Comparison of ENCODE assay signal across 8 mouse cellular contexts in genomic region chr3:84582023-84582912, GRCm38 (mm10). TPM values are rescaled to one million over a fixed set of nuclear protein-coding genes. Genes with fewer than 3 reads are reported as not detected.
DNase-seq lines count a peak whose midpoint lies in the region; ATAC-seq and TF ChIP-seq lines count a peak whose summit lies in the region.

Arfip1 (minus strand) TSS chr3:84582625.

- H3K4me2 ChIP-seq in forebrain, embryonic 13.5 days, result peak within 1 kb of the TSS; percentile 95
- peak within 1 kb of the TSS; percentile 87 for H3K4me2 ChIP-seq in liver, postnatal 0 days (ENCODE audit: low read depth, low read length)
- peak within 1 kb of the TSS; percentile 83 for H3K4me2 ChIP-seq in neural tube, embryonic 14.5 days (ENCODE audit: low read depth, low read length)

- intact Hi-C loops in heart, postnatal 10 days (cut with DNase I), result no loop called here

- peak; percentile 98 for ATAC-seq in forebrain, embryonic 13.5 days
- ATAC-seq in liver, postnatal 0 days, result peak; percentile 99
- peak; percentile 99 for ATAC-seq in neural tube, embryonic 14.5 days (ENCODE audit: low read depth)

- peak; percentile 77 for DNase-seq in c-Kit-positive CD71-positive TER-119-positive erythroid progenitor cells, embryonic 14.5 days (ENCODE audit: low spot score)
- DNase-seq in heart, postnatal 10 days, result peak; percentile 98 to 99
- peak; percentile 88 for DNase-seq in large intestine, adult 2 months (ENCODE audit: low read depth, low spot score)
- DNase-seq in liver, postnatal 0 days, result peak; percentile 97
- DNase-seq in testis, postnatal 10 days (ENCODE audit: low spot score), result peak; percentile 99

- peaks cover 28% of the 10 kb centered on the region for H3K4me1 ChIP-seq in E14TG2a.4 (replicated peaks; ENCODE audit: low read depth, low read length)
- peaks cover 31% of the 10 kb centered on the region for H3K4me1 ChIP-seq in forebrain, embryonic 13.5 days
- H3K4me1 ChIP-seq in liver, postnatal 0 days (ENCODE audit: insufficient read depth), result peaks cover 18% of the 10 kb centered on the region
- peaks cover 16% of the 10 kb centered on the region; the same call in 1 of the 2 replicates for H3K4me1 ChIP-seq in neural tube, embryonic 14.5 days (ENCODE audit: control insufficient read depth, insufficient read depth, low read length)

- no peak; the same call in 1 of the 2 replicates for TF ChIP-seq EP300 in liver, postnatal 0 days (IDR thresholded peaks at IDR 0.05; ENCODE audit: low read depth)

- H3K27me3 ChIP-seq in E14TG2a.4 (ENCODE audit: insufficient read depth, low read length), result peaks cover 16% of the 10 kb centered on the region
- no peaks in the 10 kb centered on the region for H3K27me3 ChIP-seq in forebrain, embryonic 13.5 days
- no peaks in the 10 kb centered on the region for H3K27me3 ChIP-seq in liver, postnatal 0 days (ENCODE audit: insufficient read depth, low read length)
- no peaks in the 10 kb centered on the region for H3K27me3 ChIP-seq in neural tube, embryonic 14.5 days (ENCODE audit: control insufficient read depth, insufficient read depth, low read length)

- H3K9me3 ChIP-seq in E14TG2a.4 (ENCODE audit: low read length), result no peaks in the 10 kb centered on the region
- no peaks in the 10 kb centered on the region for H3K9me3 ChIP-seq in forebrain, embryonic 13.5 days (replicated peaks)
- no peaks in the 10 kb centered on the region for H3K9me3 ChIP-seq in liver, postnatal 0 days (ENCODE audit: low read length)
- no peaks in the 10 kb centered on the region for H3K9me3 ChIP-seq in neural tube, embryonic 14.5 days (ENCODE audit: control insufficient read depth, low read length)

- no peak for TF ChIP-seq CTCF in E14TG2a.4 (conservative IDR thresholded peaks at IDR 0.05; ENCODE audit: low read length)
- no peak for TF ChIP-seq CTCF in liver, postnatal 0 days (IDR thresholded peaks at IDR 0.05; ENCODE audit: low read depth)

- peak within 1 kb of the TSS; percentile 93 for H3K4me3 ChIP-seq in E14TG2a.4 (replicated peaks; ENCODE audit: low read length)
- H3K4me3 ChIP-seq in forebrain, embryonic 13.5 days, result peak within 1 kb of the TSS; percentile 81
- peak within 1 kb of the TSS; percentile 73 for H3K4me3 ChIP-seq in liver, postnatal 0 days (ENCODE audit: low read depth, low read length)
- H3K4me3 ChIP-seq in neural tube, embryonic 14.5 days (ENCODE audit: low read depth, low read length), result peak within 1 kb of the TSS; percentile 82

- peak within 1 kb of the TSS; percentile 84 for H3K27ac ChIP-seq in forebrain, embryonic 13.5 days
- peak within 1 kb of the TSS; percentile 82 for H3K27ac ChIP-seq in liver, postnatal 0 days (ENCODE audit: low read depth)
- peak within 1 kb of the TSS; percentile 87 for H3K27ac ChIP-seq in neural tube, embryonic 14.5 days (ENCODE audit: low read depth, low read length)

- H3K9ac ChIP-seq in forebrain, embryonic 13.5 days, result peak within 1 kb of the TSS; percentile 83
- peak within 1 kb of the TSS; percentile 79 for H3K9ac ChIP-seq in liver, postnatal 0 days (replicated peaks)
- peak within 1 kb of the TSS; percentile 86 for H3K9ac ChIP-seq in neural tube, embryonic 14.5 days (replicated peaks; ENCODE audit: low read depth, low read length)

- no peaks in the 10 kb centered on the region for H3K36me3 ChIP-seq in E14TG2a.4 (ENCODE audit: insufficient read depth, low read length)
- no peaks in the 10 kb centered on the region for H3K36me3 ChIP-seq in forebrain, embryonic 13.5 days (ENCODE audit: poor library complexity, severe bottlenecking)
- H3K36me3 ChIP-seq in liver, postnatal 0 days (replicated peaks; ENCODE audit: insufficient read depth, low read length), result no peaks in the 10 kb centered on the region
- no peaks in the 10 kb centered on the region for H3K36me3 ChIP-seq in neural tube, embryonic 14.5 days (ENCODE audit: control insufficient read depth, insufficient read depth, low read length)

- WGBS in forebrain, embryonic 13.5 days, result under 1% methylated on average over 68 of the region's 70 CpGs
- WGBS in large intestine, adult 2 months, result under 1% methylated on average over 70 of the region's 70 CpGs
- whole genome bisulfite sequencing in liver, postnatal 0 days (ENCODE audit: insufficient replicate concordance), result 2% methylated on average over 68 of the region's 70 CpGs
- WGBS in neural tube, embryonic 14.5 days, result under 1% methylated on average over 69 of the region's 70 CpGs

RNA-seq across cellular contexts. Expression of gene Arfip1, which starts in this region (rescaled TPM):
- polyA plus RNA-seq in forebrain, embryonic 13.5 days (2015; fragmentation: Nextera tagmentation; extraction: Ambion mirVana), result 26.1 and 28.7 TPM in 2 replicates
- total RNA-seq in heart, postnatal 10 days (2021), result 10 to 100 TPM; 28.0 to 28.4 TPM
- polyA plus RNA-seq in large intestine, adult 2 months (2012; rRNA removed), result 12.0 and 18.1 TPM in 2 replicates
- 13.2 and 15.1 TPM in 2 replicates for polyA plus RNA-seq in liver, postnatal 0 days (2015; fragmentation: Nextera tagmentation; extraction: Ambion mirVana)
- polyA plus RNA-seq in neural tube, embryonic 14.5 days (2014; fragmentation: Nextera tagmentation; extraction: Ambion mirVana), result 22.1 and 32.7 TPM in 2 replicates

Comparison
In these comparisons a context has a peak if more than half of its experiments do, and no peak if none do; other contexts are left out.
1. Peak in every context shown above with its lines: DNase-seq, ATAC-seq, H3K4me3 ChIP-seq and H3K27ac ChIP-seq.